Mouse (Mus musculus): ENCODE results near the gene Pdxk. TPM values are rescaled to one million over a fixed set of nuclear protein-coding genes. Genes with fewer than 3 reads are reported as not detected.

The Pdxk gene
- total and polyA plus RNA-seq, 3 experiments, result 4.3 to 6.8 (median 6.4) TPM

GRCm38 (mm10) chr10:78473434-78473833, 8.7 kb upstream of the Pdxk start:
- TF ChIP-seq POLR2A (IDR thresholded peaks at IDR 0.05; ENCODE audit: low read depth, low read length), result no peak
- TF ChIP-seq SIN3A (IDR thresholded peaks at IDR 0.05; ENCODE audit: low read length), result no peak
- no peak for TF ChIP-seq BHLHE40 (IDR thresholded peaks at IDR 0.05; ENCODE audit: low read depth, low read length)
- TF ChIP-seq TCF12 (IDR thresholded peaks at IDR 0.05; ENCODE audit: low read depth, low read length), result no peak
- no peak for DNase-seq (ENCODE audit: extremely low read depth)
- H3K9ac ChIP-seq (ENCODE audit: insufficient read depth, low read depth), result no peak overlapping the region
- peaks cover 4 to 8% of the 10 kb centered on the region in 2 experiments; a peak in 1 of 4 replicates for H3K4me1 ChIP-seq (ENCODE audit: control insufficient read depth in 1 of 2, insufficient read depth in 2 of 2)
- dilution Hi-C loops (cut with MboI; ENCODE audit: extremely low pct_ligation_motif_present, extremely low pct_unique_long_range_greater_than_20kb, low sequenced_read_pairs) (no loop called here), in situ Hi-C loops (cut with MboI; ENCODE audit: low pct_ligation_motif_present, low pct_unique_long_range_greater_than_20kb, low sequenced_read_pairs) (no loop called here)
- no peak overlapping the region for H3K4me2 ChIP-seq (ENCODE audit: insufficient read depth, low read depth, poor library complexity, severe bottlenecking)
- no peaks in the 10 kb centered on the region for H3K36me3 ChIP-seq (replicated peaks in 1 of 2; ENCODE audit: control insufficient read depth in 1 of 2, insufficient read depth in 1 of 2, low read length in 1 of 2)
- H3K4me3 ChIP-seq (replicated peaks in 1 of 3; ENCODE audit: low read depth in 2 of 3, low read length in 2 of 3, poor library complexity in 1 of 3), result no peak overlapping the region
- no peaks in the 10 kb centered on the region for H3K9me3 ChIP-seq (replicated peaks; ENCODE audit: low read length)
- H3K79me2 ChIP-seq (replicated peaks; ENCODE audit: control insufficient read depth, extremely low read depth, insufficient read depth, poor library complexity, severe bottlenecking), result no peaks in the 10 kb centered on the region
- no peak overlapping the region for H3K27ac ChIP-seq (ENCODE audit: insufficient read depth, low read depth)
- peaks cover 63% of the 10 kb centered on the region for H3K27me3 ChIP-seq (replicated peaks)

DNA sequence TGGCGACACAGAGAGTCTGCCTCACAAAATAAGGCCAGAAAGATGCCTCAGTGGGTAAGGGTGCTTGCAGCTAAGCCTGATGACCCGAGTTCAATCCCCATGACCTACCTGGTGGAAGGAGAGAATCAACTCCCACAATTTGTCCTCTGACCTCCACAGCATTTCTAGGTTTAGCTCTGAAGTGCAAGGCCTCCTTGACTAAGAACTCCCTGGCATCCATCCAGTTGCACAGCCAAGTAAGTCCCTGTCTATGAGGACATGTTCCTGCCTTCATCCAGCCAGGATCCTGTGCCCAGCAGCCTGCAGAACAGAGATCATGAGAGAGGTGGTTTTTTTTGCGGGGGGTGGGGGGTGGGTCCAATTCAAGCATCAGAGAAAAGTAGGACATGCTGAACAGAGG, 7.3 kb upstream of the Pdxk start:
- Histone ChIP-seq H3K27me3 (replicated peaks) (peaks cover 73% of the 10 kb centered on the region), H3K4me1 (ENCODE audit: control insufficient read depth in 1 of 2, insufficient read depth in 2 of 2) (peaks cover 3 to 4% of the 10 kb centered on the region in 2 experiments; a peak in 1 of 4 replicates), H3K9ac (ENCODE audit: insufficient read depth, low read depth) (no peak overlapping the region), H3K27ac (ENCODE audit: insufficient read depth, low read depth) (no peak overlapping the region), H3K4me3 (replicated peaks in 1 of 3; ENCODE audit: low read depth in 2 of 3, low read length in 2 of 3, poor library complexity in 1 of 3) (no peak overlapping the region), H3K9me3 (replicated peaks; ENCODE audit: low read length) (no peaks in the 10 kb centered on the region), H3K79me2 (replicated peaks; ENCODE audit: control insufficient read depth, extremely low read depth, insufficient read depth, poor library complexity, severe bottlenecking) (no peaks in the 10 kb centered on the region), H3K36me3 (replicated peaks in 1 of 2; ENCODE audit: control insufficient read depth in 1 of 2, insufficient read depth in 1 of 2, low read length in 1 of 2) (no peaks in the 10 kb centered on the region), H3K4me2 (ENCODE audit: insufficient read depth, low read depth, poor library complexity, severe bottlenecking) (no peak overlapping the region)
- no peak for DNase-seq (ENCODE audit: extremely low read depth)
- in situ Hi-C loops (cut with MboI; ENCODE audit: low pct_ligation_motif_present, low pct_unique_long_range_greater_than_20kb, low sequenced_read_pairs), result no loop called here
- dilution Hi-C loops (cut with MboI; ENCODE audit: extremely low pct_ligation_motif_present, extremely low pct_unique_long_range_greater_than_20kb, low sequenced_read_pairs), result no loop called here
- TF ChIP-seq SMC3 (IDR thresholded peaks at IDR 0.05; ENCODE audit: low read depth, low read length) (no peak), MXI1 (IDR thresholded peaks at IDR 0.05; ENCODE audit: low read depth, low read length) (no peak), MAFK (IDR thresholded peaks at IDR 0.05; ENCODE audit: insufficient replicate concordance, low read length) (no peak), E2F4 (IDR thresholded peaks at IDR 0.05; ENCODE audit: insufficient replicate concordance, low read depth, low read length) (no peak), TCF12 (IDR thresholded peaks at IDR 0.05; ENCODE audit: low read depth, low read length) (no peak), GABPA (IDR thresholded peaks at IDR 0.05; ENCODE audit: insufficient replicate concordance, low read depth, low read length) (no peak), ZKSCAN1 (IDR thresholded peaks at IDR 0.05; ENCODE audit: borderline replicate concordance, low read depth, low read length) (no peak), NRF1 (IDR thresholded peaks at IDR 0.05; ENCODE audit: low read depth, low read length) (no peak)

DNA sequence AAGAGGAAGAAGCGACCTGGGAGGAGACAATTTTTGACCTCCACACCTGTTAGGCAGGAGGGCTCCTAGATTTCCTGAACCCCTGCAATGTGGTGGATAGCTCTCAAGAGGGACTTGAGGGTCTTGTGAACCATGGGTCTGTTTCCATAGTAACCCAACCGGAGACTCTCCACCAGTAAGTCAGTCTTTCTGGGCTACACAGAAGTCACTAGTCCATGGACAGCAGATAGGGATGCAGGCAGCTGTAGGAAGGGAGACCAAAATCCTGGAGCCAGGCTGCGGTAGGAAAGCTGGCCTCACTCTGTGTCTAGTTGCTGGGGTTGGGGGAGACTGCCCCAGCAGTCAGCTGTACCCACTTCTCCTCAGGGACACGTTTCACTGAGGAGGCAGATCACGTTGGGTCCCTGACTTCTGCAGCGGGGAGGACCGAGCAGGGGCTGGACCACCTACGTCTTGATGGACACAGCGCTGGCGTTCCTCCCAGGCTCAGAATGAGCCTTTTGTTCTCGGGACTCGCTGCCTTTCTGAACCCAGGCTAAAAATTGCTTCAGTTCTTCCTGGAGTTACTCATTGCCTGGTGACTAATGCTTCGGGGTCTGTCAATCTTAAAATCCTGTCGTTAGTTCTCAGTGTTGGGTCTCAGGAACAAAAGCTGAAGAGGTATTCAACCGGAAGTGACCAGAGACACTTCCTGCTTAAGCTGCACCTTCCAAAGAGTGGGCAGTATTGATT, 6.0 kb upstream of the Pdxk start:
- H3K4me1 ChIP-seq (ENCODE audit: control insufficient read depth in 1 of 2, insufficient read depth in 2 of 2), result peaks cover 4% of the 10 kb centered on the region in 2 experiments; a peak in 1 of 4 replicates

More for the DNA sequence above, 6.0 kb upstream of the Pdxk start:
- TF ChIP-seq CHD2 (IDR thresholded peaks at IDR 0.05; ENCODE audit: low read length) (no peak), MAFK (IDR thresholded peaks at IDR 0.05; ENCODE audit: insufficient replicate concordance, low read length) (no peak), EP300 (IDR thresholded peaks at IDR 0.05; ENCODE audit: low read length) (no peak)
- H3K36me3 ChIP-seq (replicated peaks in 1 of 2; ENCODE audit: control insufficient read depth in 1 of 2, insufficient read depth in 1 of 2, low read length in 1 of 2), result no peaks in the 10 kb centered on the region
- no peak overlapping the region for H3K27ac ChIP-seq (ENCODE audit: insufficient read depth, low read depth)
- no peak for DNase-seq (ENCODE audit: extremely low read depth)
- H3K4me2 ChIP-seq (ENCODE audit: insufficient read depth, low read depth, poor library complexity, severe bottlenecking), result no peak overlapping the region
- H3K9ac ChIP-seq (ENCODE audit: insufficient read depth, low read depth), result no peak overlapping the region
- peaks cover 70% of the 10 kb centered on the region for H3K27me3 ChIP-seq (replicated peaks)
- in situ Hi-C loops (cut with MboI; ENCODE audit: low pct_ligation_motif_present, low pct_unique_long_range_greater_than_20kb, low sequenced_read_pairs), result no loop called here
- dilution Hi-C loops (cut with MboI; ENCODE audit: extremely low pct_ligation_motif_present, extremely low pct_unique_long_range_greater_than_20kb, low sequenced_read_pairs), result no loop called here
- no peaks in the 10 kb centered on the region for H3K9me3 ChIP-seq (replicated peaks; ENCODE audit: low read length)
- H3K79me2 ChIP-seq (replicated peaks; ENCODE audit: control insufficient read depth, extremely low read depth, insufficient read depth, poor library complexity, severe bottlenecking), result no peaks in the 10 kb centered on the region
- no peak overlapping the region for H3K4me3 ChIP-seq (replicated peaks in 1 of 3; ENCODE audit: low read depth in 2 of 3, low read length in 2 of 3, poor library complexity in 1 of 3)
